Mouse (Mus musculus) embryonic facial prominence, embryonic 12.5 days (tissue): Measurements from ENCODE around the gene Olfr730. TPM values are rescaled to one million over a fixed set of nuclear protein-coding genes. Genes with fewer than 3 reads are reported as not detected.

Experiments used
- ATAC-seq: fragments of 200-750 bp; cut with Nextera tagmentation; 2 replicates; pipeline ENCODE4 v1.8.0; 2017; ENCODE audit not compliant: insufficient number of reproducible peaks, insufficient read depth, low FRiP score, low TSS enrichment
- H3K27ac ChIP-seq: fragments of 300-500 bp; sonication (generic); 2 replicates; pipeline ENCODE4 v1.5.1; 2016; ENCODE audit warnings: mild to moderate bottlenecking
- H3K27me3 ChIP-seq: fragments of 300-500 bp; sonication (generic); 2 replicates; pipeline ENCODE4 v1.6.1; 2016; ENCODE audit warnings: mild to moderate bottlenecking, moderate library complexity
- H3K36me3 ChIP-seq: fragments of 300-500 bp; sonication (generic); 2 replicates; pipeline ENCODE4 v1.6.1; 2016; ENCODE audit warnings: mild to moderate bottlenecking
- H3K4me1 ChIP-seq: fragments of 300-500 bp; sonication (generic); 2 replicates; pipeline ENCODE4 v1.6.1; 2016
- H3K4me2 ChIP-seq: fragments of 300-500 bp; sonication (generic); replicated peaks from 2 replicates; pipeline ENCODE4 v1.6.1; 2016; ENCODE audit warnings: mild to moderate bottlenecking, moderate library complexity
- H3K4me3 ChIP-seq: fragments of 300-500 bp; sonication (generic); 2 replicates; pipeline ENCODE4 v1.5.1; 2016; ENCODE audit warnings: mild to moderate bottlenecking
- H3K9ac ChIP-seq: fragments of 300-500 bp; sonication (generic); 2 replicates; pipeline ENCODE4 v1.6.1; 2016; ENCODE audit warnings: mild to moderate bottlenecking, moderate library complexity
- H3K9me3 ChIP-seq: fragments of 300-500 bp; sonication (generic); 2 replicates; pipeline ENCODE4 v1.6.1; 2016; ENCODE audit warnings: mild to moderate bottlenecking, moderate library complexity
- WGBS: fragments of 180-500 bp; shearing (Covaris S2); methylation state at CpG from one replicate; pipeline ENCODE4 v1.1.7; 2016; 5-methylcytosine and 5-hydroxymethylcytosine counted together
- polyA plus RNA-seq: library from polyadenylated mRNA; unstranded; fragments of >200 nt; fragmentation: Nextera tagmentation; extraction: Ambion mirVana; gene quantifications from 2 replicates; pipeline ENCODE4 v1.2.1, GENCODE M21; 2016

Gene Olfr730
- not detected in 2 replicates for polyA plus RNA-seq

GRCm38 (mm10) chr14:50188098-50188497, at the start of gene Olfr730:
Gene Olfr730, minus strand, starts transcription at chr14:50188198.
- H3K4me1 ChIP-seq: no peaks in the 10 kb centered on the region
- ATAC-seq: no peak
- no peaks in the 10 kb centered on the region for H3K27me3 ChIP-seq
- WGBS: 57% methylated on average over 1 of the region's 1 CpGs
- no peaks in the 10 kb centered on the region for H3K9me3 ChIP-seq
- H3K9ac ChIP-seq: no peak within 1 kb of the TSS
- no peak within 1 kb of the TSS for H3K27ac ChIP-seq
- H3K36me3 ChIP-seq: no peaks in the 10 kb centered on the region
- H3K4me3 ChIP-seq: no peak within 1 kb of the TSS
- H3K4me2 ChIP-seq: no peak within 1 kb of the TSS

- H3K27me3 ChIP-seq: no peaks in the 10 kb centered on the region
- no peak within 1 kb of the TSS for H3K4me2 ChIP-seq
- no peaks in the 10 kb centered on the region for H3K4me1 ChIP-seq
- H3K9ac ChIP-seq: no peak within 1 kb of the TSS
- no peaks in the 10 kb centered on the region for H3K9me3 ChIP-seq
- no peak within 1 kb of the TSS for H3K27ac ChIP-seq
- no peak within 1 kb of the TSS for H3K4me3 ChIP-seq
- ATAC-seq: no peak
- H3K36me3 ChIP-seq: no peaks in the 10 kb centered on the region
These were observed 35.2 kb downstream of the Olfr730 start, which contains the start of gene Olfr729 for GRCm38 (mm10) chr14:50152810-50153209. Gene Olfr729, minus strand, starts transcription at chr14:50152910.

DNA sequence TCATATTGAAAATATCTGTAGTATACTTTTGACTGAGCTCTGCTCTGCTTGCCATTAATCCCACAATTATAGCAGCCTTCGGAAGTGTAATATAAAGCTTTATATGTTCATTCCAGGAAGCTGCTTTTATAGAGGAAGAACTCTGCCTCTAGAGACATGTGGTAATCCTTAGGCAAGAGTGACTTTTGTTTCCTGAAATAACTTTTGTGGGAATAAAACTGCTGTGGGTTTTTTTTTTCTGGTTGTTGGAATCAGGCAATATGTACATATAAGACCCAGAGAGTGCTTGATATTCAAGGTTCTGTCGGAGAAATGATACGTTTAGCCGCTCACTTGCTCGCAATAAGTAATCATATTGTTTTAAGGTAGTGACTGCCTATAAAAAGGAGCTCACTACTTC, 45.4 kb downstream of the Olfr730 start, which contains the start of gene Olfr728:
Olfr728 (minus strand) TSS at position 101 of the 400 bp plus-strand sequence.
- Histone ChIP-seq H3K4me3 (no peak within 1 kb of the TSS), H3K9me3 (no peaks in the 10 kb centered on the region), H3K4me2 (no peak within 1 kb of the TSS), H3K27ac (no peak within 1 kb of the TSS), H3K9ac (no peak within 1 kb of the TSS), H3K27me3 (no peaks in the 10 kb centered on the region), H3K36me3 (no peaks in the 10 kb centered on the region), H3K4me1 (no peaks in the 10 kb centered on the region)
- WGBS: 84% methylated on average over 5 of the region's 5 CpGs
- no peak for ATAC-seq

Other genes starting within 250 kb of the Olfr730 start
- not detected in 2 replicates for gene Olfr724, start 224.9 kb downstream of the Olfr730 start, polyA plus RNA-seq
- not detected in 2 replicates for gene Olfr725, start 147.8 kb downstream of the Olfr730 start, polyA plus RNA-seq
- gene Olfr726, start 97.2 kb downstream of the Olfr730 start, polyA plus RNA-seq: not detected in 2 replicates
- not detected in 2 replicates for gene Olfr727, start 65.0 kb downstream of the Olfr730 start, polyA plus RNA-seq
- gene Olfr728, start 45.5 kb downstream of the Olfr730 start, polyA plus RNA-seq: not detected in 2 replicates
- gene Olfr729, start 35.3 kb downstream of the Olfr730 start, polyA plus RNA-seq: not detected in 2 replicates
- not detected in 2 replicates for gene Olfr731, start 53.7 kb upstream of the Olfr730 start, polyA plus RNA-seq
- not detected in 2 replicates for gene Olfr732, start 96.0 kb upstream of the Olfr730 start, polyA plus RNA-seq
- gene Olfr733, start 113.3 kb upstream of the Olfr730 start, polyA plus RNA-seq: not detected in 2 replicates
- gene Olfr734, start 138.6 kb upstream of the Olfr730 start, polyA plus RNA-seq: not detected in 2 replicates
- not detected in 2 replicates for gene Olfr735, start 160.7 kb upstream of the Olfr730 start, polyA plus RNA-seq
- not detected in 2 replicates for gene Tlr11, start 169.7 kb upstream of the Olfr730 start, polyA plus RNA-seq
- 0.12 TPM in 1 of 2 replicates, not detected in the other for gene Olfr736, start 193.0 kb upstream of the Olfr730 start, polyA plus RNA-seq
- not detected in 2 replicates for gene Olfr738, start 219.4 kb upstream of the Olfr730 start, polyA plus RNA-seq
- gene Olfr739, start 230.4 kb upstream of the Olfr730 start, polyA plus RNA-seq: not detected in 2 replicates